Mouse (Mus musculus) lung, adult 18-20 months (tissue): ENCODE results near the gene Nme7.

Experiments
- DNase-seq, 2 experiments: peaks; one replicate each; pipeline ENCODE4 v3.0.0; 2022; ENCODE audit warnings: mixed read lengths in 2 of 2

Gene Nme7

DNA sequence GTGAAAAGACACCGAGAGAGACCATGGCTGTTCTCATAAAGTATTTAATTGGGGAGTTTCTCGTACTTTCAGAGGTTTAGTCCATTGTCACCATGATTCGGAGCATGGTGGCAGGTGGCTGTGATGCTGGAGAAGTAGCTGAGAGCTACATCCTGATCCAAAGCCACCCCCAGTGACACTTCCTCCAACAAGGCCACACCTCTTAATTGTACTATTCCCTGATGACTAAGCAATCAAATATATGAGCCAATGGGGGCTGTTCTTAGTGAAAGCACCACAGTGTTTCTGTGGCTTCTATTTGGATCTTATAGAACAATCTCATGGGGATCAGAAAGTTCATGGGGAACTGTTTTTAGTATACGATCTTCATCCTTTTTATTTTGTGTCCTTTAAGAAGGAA, 85.8 kb downstream of the Nme7 start:
- no peak for DNase-seq

DNA sequence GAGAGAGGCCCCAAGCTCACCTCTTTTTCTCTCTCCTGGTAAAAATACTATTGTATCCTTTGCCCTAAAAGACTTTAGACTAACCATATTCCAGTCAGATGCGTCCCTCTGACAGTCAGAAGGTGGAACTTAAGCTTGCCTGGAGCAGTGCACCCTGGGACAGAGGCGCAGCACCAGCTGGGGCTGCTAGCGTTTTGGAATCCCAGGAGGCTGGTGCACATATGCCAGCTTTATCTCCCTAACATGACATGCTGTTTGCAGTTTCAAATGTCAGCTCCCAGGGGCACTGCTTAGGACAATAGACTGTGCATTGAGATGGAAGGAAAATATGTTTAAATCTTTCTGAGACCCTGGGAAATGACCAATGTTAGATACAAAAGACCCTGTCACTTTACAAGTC, 88.3 kb downstream of the Nme7 start:
- no peak for DNase-seq

DNA sequence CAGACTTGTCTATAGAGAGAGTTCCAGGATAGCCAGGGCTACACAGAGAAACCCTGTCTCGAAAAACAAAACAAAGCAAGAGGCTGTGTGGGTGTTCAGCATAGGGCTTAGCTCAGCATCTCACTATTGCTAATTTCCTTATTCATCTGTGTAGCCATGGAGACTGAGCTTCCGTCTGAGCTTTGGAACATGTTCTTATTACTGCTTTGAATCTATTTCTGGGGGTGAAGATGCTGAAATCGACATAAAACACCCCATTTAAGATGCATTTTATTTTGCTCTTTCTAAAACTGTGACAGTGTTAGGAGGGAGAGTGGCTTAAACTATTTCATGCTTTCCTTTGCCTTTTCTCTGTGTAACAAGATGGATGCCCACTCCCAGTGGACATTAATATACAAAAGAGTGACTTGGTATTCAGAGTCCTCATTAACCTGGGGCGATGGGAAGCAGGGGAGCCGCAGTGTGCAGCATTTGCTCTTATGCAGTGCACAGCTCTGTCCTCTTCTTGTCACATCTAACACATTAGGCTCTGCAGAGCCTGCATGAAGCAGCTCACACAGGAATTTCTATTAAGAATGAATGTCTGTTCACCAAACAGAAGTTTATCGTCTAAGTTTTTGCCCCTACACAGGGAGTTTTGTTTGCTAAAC, 91.3 kb downstream of the Nme7 start:
- no peak for DNase-seq

DNA sequence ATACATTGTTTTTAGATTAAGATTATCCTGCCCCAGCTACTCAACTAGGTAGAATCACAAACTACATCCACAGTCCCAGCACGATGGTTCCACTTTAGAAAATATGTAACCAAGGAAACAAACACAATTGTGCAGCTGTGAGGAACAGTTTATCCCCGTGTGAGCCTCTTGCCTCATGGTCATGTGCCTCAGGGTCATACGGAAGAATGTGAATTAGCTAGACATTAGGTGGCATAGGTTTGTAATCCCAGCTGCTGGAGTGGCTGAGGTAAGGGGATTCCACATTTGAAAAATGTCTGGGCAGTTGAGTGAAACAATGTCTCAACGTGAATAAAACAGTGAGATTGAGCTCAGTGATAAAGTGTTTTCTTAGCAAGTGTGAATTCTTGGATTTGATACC, 93.8 kb downstream of the Nme7 start:
- DNase-seq, result no peak

DNA sequence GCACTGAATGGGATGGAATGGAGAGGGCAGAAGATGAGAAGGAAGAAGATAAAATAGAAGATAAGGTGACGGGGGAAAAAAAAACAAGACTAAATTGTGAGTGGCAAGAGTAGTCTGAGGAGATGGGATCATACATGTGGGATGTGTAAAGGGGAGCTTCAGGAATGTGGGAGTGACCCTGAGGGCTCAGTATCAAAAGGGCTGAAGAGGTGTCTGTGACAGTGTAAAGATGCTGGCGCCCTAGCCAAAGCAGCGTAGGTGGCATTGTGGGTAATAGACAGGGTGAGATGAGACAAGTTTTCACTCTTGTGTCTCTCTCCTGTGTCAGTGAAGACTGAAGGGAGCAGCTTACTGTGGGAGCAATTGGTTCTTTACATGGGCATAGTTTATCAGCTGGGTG, 95.7 kb downstream of the Nme7 start:
- no peak for DNase-seq

DNA sequence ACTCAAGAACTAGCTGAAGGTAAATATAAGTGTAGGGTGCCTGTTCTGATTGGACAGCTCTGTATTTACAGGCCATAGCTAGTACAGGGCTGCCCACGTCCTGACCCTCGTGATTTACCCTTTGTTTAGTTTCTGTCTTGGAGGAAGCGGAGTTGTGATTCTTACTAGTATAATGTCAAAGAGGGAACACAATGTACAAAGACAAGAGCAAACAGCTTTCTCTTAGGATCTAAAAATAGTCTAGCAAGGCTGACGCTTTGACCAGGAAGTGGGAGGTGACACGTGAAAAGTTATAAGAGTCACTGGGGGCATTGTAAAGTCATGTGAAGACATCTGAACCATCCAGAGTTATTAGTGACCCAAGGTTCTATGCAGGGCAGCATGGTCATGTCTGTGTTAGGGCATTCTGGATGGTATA, 101.5 kb downstream of the Nme7 start:
- peak in 1 of 2 experiments; percentile 19 for DNase-seq

DNA sequence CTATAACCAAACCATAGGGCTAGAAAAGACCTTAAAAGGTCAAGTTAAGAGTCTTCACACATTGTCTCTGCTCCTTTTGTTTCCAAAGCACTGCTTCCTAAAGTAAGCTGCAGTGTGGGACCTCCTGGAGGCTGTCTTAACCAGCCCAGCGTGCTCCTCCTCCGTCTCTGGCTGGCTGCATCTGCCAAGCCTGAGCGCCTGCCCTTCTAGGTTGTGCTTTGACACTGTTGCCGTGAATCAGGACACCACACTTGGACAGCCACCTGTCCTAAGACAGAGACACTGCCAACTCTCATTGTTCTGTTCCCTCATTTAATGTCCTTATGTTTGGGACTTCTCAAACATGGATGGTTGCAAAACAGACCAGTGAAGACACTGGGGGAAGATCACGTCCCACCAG, 102.6 kb downstream of the Nme7 start:
- DNase-seq, result no peak

DNA sequence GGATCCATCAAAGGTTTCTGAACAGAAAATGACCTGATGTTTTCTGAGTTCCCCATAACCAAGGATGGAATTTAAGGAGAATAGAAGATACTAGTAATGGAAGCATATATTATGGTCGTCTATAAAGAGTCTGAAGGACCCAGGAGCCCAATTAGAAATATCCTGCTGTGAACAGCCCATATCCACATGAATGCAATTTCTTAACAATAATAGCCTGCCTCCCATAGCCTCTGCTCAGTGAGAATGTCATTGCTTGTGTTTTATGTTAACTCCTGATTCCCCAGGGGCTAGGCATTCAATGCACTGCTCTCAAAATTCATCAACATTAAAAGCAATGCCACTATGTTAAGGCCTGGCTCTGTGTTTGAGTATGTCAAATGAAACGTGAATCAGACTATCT, 104.7 kb downstream of the Nme7 start:
- DNase-seq, result no peak

DNA sequence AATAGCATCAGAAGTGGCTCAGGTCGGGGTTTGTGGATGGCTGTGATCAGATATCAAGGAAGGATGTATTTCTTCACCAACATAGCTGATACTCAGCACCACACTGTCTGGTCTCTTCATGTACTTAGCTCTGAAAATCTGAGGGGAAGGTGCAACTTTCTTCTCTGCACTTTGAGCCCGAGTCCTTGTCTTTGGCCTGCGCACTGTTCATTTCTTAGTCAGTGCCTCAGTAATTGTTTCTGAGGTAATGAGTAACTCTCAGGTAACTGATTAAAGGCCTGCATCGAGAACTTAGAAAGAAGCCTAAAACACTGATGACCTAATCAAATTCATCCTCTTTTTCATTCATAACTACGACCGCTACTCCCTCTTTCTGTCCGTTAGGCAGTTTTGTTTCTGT, 107.4 kb downstream of the Nme7 start:
- no peak for DNase-seq

DNA sequence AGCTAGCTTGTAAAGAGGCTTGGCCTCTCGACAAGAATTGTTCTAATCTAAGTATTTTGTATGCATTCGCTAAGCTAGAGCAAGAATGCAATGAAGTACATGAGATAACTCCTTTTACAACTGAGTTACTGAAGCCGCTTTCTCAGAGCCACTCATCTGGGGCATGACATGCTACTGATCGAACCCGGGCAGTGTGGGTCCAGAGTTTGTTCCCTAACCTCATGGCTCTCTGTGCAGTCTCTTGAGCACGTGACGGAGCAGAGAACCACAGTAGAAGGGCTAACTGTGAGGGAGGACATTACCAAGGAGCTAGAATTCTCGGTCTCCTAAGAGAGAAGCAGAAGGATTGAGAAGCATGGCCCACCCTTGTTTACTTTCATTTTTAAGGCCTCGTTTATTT, 109.0 kb downstream of the Nme7 start:
- no peak for DNase-seq

DNA sequence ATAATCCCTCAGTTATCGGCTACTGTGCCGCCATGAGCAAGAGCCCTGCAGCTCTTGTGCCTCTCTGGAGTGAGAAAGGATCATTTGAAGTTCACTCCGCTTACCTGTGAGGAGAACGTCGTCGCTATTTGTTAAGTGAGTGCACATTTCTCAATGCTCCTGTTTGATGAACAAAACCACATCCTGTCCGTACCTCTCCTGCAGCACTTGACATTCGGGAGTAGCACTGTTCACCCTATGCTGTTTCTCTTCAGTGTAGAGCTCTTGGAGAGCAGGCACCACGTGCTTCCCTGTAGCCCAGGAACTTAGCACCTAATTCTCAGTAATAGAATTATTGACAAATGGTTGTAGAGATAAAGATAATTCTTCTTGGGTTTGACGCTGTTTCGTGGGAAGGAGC, 109.7 kb downstream of the Nme7 start:
- DNase-seq, result peak; percentile 47 to 68

DNA sequence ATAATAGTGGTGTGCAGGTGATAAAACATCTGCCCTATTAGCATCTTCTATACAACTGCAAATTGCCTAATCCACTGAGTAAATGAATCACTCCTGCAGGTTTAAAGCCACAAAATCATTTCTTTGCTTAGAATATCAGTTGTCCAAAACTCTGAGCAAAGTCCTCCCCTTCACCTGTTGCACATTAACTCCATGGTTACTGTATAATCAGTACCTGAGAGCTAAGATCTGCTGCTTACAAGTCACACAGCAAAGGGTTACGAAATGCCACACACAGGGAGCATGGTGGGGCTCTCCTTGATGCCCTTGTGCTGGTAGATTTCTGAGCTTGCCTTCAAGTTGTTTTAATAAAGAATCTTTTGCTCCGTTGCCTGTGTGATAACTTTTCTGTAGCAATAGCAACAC, 111.4 kb downstream of the Nme7 start:
- DNase-seq, result no peak

DNA sequence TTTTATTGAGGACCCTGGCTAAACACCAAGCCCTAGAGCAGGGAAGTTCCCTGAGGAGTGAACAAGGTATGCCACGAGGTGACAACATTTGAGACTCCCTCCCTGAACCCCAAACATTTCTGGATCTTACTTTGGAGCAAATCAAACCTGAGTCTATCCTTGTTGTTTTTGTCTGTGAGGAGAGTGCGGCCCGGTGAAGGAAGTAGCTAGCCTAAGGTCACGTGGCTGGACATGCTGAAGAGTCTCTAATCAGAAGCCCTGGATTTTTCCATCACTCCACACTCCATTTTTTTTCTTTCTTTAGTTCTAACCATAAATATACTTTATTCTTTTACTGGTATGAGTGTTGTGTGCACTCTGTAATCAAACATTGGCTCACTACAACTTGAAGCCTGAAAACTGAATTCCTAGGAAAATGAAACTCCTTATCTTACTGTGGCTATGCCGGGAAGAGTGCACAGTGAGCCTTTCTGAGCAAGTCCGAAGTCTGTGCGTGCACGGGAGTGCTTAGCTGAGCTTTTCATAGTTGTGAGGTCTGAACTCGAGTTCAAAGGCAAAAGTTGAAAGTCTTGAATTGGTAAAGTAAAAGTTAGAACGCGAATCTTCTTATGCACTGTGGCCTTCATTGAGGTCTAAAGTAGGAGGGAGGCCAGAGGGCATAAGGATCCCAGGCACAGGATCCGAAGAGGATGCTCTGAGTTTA, 112.9 kb downstream of the Nme7 start:
- DNase-seq, result no peak

DNA sequence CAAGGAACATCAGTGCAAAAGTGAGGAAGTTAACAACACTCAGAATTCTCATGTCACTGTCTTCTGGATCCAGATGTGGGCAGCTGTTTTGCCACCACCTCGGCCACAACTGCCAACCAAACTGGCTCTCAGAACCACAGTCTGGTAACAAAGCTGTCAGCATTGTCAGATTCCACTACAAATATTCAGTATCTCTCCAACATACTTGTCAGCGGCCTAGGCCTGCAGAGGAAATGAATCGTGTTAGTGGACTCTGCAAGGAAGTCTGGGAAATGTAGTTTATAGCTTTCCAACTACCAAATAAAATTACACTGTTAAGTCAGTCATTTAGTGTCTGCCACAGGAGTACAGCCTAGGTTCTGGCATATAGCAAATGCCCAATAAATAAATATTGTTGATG, 113.7 kb downstream of the Nme7 start:
- no peak for DNase-seq

DNA sequence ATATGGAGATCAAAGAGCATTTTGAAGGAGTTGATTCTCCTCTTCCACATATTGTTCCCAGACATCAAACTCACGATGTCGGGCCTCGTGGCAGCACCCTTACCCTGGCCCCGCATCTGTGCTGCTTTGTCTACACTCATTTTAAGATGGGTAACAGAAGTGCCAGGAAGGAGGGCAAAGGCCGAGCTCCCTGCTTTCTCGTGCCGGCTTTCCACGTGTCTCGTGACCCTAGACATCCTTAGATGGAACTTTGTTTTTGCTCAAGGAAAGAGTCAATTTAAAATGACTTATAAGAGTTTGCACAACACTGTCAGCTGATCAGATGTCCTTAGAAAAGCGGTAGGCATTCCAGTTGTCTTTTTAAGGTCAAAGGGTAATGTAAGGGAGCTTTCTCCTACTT, 114.4 kb downstream of the Nme7 start:
- DNase-seq, result no peak

DNA sequence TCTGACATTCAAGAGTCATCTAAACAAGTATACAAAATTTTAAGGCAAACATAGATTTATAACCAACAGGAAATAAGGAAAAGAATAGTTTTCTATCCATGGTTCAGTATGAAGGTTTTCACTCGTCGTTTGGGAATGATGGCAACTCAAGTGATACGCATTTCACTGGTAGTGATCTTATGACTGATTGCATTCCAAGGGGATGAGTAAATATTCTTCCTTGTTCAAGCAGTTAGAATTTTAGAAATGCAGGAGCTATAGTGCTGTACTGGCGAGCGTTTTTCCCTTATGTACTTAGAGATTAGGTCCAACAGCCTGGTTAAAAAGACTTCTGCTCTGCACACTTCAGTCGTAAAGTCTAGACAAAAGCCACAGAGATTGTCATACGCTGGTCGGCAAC, 115.5 kb downstream of the Nme7 start:
- DNase-seq, result no peak

DNA sequence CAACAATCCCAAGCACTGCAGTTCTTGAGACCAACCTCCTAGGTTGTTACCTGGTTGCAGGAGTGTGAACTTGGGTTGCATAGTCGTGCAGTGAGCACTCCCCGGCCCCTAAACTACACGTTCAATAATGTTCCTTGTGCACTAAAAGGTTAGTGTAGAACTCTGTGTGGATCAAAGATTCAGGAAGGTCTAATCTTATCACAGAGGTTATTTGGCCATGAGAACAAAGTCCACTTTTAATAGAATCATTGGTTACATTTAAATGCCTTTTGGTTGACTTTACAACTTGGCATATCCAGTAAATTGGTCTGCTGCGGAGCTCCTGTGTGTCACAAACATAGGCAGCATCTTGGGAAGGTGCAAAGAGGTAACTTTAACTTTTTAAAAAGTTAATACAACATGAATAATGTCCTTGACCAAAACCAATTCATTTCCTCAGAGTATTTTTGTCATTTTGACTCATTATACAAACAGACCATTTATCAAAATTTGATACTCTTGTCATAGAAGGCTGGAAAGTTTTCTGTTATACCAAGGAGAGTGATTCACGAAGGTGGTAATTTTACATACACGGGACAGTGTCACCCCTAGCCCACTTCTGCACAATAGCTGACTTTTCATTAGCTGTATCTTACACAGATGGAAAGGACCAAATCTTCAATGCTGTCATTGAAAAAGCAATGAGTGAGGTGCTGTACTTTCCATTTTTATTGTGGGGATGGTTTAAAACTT, 116.9 kb downstream of the Nme7 start:
- DNase-seq, result no peak

DNA sequence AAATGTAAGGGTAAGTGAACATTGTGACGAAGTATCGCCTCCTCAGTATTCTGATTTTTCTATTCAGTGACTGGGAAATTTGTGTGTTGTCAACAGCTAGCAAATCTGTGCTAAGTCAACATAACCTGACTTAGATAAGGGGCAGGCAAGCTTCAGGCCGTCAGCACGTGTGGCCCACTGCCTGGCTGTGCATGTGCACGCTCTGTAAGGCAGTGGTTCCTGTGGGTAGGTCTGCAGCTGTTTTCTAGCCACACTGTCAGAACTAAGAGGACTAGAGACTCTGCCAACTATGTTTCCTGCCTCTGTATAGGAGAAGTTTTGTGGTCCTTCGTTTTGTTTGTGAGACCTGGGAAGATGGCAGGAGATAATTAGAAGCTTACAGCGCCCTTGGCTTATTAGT, 122.3 kb downstream of the Nme7 start:
- DNase-seq, result no peak

DNA sequence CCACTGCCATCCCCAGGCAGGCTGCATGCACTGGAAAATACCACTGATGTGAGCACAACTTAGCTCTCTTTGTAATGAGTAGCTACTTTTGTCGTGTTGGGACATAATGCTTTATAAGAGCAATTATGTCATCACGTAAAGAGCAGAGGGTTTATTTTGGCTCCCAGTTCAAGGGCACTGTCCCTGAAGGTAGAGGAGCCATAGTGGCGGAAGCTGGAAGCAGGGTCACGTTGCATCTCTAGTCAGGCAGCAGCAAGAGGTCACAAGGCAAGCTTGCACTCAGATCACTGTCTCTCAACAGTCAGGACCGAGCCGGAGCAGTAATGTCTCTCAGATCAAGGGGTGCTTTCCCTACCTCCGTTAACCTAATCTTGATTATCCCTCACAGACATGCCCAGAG, 123.9 kb downstream of the Nme7 start:
- DNase-seq, result no peak

DNA sequence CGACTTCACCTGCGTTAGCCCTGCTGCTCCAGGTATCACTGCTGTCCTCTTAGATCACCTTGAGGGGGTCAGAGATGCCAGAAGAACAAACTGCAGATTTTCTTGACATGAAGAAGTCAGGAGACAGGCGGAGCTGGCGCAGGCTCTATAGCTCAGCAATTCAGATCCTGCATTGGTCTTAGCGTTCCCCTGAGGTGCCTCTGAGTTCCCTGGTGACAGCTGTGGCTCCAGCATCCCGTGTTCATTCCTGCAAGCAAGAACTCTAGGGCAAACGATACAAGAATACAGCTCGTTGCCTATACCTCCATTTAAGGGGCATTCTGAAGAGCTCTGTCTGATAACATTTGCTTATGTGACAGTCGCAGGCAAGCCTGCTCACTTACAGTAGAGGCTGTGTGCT, 124.7 kb downstream of the Nme7 start:
- DNase-seq, result no peak

DNA sequence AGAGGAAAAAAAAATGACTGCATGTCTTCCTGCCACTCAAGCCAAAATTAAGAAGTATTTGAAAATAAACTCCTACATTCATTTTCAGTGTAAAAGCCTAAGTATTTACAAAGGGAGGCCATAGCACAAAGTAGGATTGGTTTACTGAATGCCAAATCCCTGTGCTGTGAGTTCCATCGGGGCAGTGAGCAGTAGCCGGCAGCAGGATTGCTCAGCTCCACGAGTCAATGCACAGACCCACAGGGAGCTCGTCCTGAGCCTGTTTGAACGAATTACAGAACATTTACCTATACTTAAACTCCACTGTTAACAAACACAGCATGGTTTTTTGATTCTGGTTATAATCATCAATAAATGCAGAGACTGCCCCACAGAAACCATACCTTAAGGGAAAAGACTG, 128.7 kb downstream of the Nme7 start:
- no peak for DNase-seq

DNA sequence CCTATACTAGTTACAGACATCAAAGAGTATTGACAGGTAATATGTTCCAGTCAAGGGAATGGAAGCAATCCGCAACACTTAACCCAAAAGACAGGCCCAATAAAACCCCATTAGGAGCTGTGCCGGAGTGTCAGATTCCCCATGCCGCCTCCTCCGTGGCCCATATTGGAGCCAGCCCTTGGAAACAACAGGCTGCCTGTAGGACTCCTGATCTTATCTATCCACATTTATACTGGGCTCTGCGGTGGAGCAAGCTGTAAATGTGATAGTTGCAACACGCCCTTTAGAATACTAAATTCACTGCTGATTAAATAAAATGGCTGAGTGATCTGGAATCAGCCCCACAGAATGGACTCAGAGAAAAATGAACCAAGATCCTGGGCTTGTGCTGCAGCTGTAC, 130.1 kb downstream of the Nme7 start:
- DNase-seq, result no peak

DNA sequence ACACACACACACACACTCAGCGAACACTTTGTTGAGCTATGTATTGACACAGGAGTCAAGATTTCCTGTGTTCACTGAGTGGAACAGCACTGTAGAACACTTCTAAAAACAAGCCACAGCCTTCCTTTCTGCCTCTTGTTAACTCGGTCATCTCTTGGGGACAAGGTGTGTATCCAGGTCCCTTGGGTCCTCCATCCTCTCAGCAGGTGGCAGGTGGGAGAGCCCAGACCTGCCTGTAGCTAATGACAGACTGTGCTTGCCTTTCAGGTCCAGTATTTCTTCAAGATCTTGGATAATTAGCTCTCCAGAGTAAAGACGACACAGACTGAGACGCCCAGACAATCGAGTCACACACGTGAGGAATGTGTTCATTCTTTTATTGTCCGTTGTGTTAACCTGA, 132.8 kb downstream of the Nme7 start:
- DNase-seq, result no peak

DNA sequence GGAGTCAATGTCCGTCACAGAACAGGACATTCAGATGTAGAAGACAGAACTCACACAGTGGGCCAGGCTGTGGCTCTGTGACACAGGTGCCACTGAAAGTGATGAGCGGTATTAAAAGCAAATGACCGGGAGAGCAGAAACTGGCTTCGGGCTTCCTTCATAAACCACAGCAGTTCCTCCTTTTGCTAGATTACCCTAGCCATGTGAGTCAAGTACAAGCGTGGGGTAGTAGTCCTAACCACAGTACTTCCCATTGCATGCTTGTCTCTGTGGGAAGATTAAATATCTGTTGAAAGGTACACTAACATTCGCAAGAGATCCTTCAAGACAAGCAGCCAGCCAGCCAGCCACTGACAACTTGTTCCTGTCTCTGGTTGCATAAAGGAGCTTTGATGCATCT, 136.3 kb downstream of the Nme7 start:
- DNase-seq, result no peak
